Mouse (Mus musculus) heart, embryonic 12.5 days (tissue): ENCODE results near the gene Txndc16. TPM values are rescaled to one million over a fixed set of nuclear protein-coding genes. Genes with fewer than 3 reads are reported as not detected.

Experiments used
- ATAC-seq: fragments of 200-750 bp; cut with Nextera tagmentation; 2 replicates; pipeline ENCODE4 v1.8.0; 2017; ENCODE audit warnings: moderate TSS enrichment, moderate library complexity; ENCODE audit not compliant: insufficient number of reproducible peaks, low FRiP score
- H3K27ac ChIP-seq: fragments of 300-500 bp; sonication (generic); 2 replicates; pipeline ENCODE4 v1.5.1; 2016; ENCODE audit warnings: mild to moderate bottlenecking, moderate library complexity; ENCODE audit not compliant: poor library complexity, severe bottlenecking
- H3K27me3 ChIP-seq: fragments of 300-500 bp; sonication (generic); replicated peaks from 2 replicates; pipeline ENCODE4 v1.6.1; 2016; ENCODE audit warnings: mild to moderate bottlenecking, moderate library complexity
- H3K36me3 ChIP-seq: fragments of 300-500 bp; sonication (generic); 2 replicates; pipeline ENCODE4 v1.6.1; 2016; ENCODE audit warnings: mild to moderate bottlenecking, moderate library complexity
- H3K4me1 ChIP-seq: fragments of 300-500 bp; sonication (generic); replicated peaks from 2 replicates; pipeline ENCODE4 v1.6.1; 2016; ENCODE audit warnings: mild to moderate bottlenecking
- H3K4me2 ChIP-seq: fragments of 300-500 bp; sonication (generic); 2 replicates; pipeline ENCODE4 v1.6.1; 2016; ENCODE audit warnings: mild to moderate bottlenecking, moderate library complexity
- H3K4me3 ChIP-seq: fragments of 300-500 bp; sonication (generic); 2 replicates; pipeline ENCODE4 v1.5.1; 2016; ENCODE audit warnings: mild to moderate bottlenecking
- H3K9ac ChIP-seq: fragments of 300-500 bp; sonication (generic); 2 replicates; pipeline ENCODE4 v1.6.1; 2016; ENCODE audit warnings: mild to moderate bottlenecking, moderate library complexity
- H3K9me3 ChIP-seq: fragments of 300-500 bp; sonication (generic); replicated peaks from 2 replicates; pipeline ENCODE4 v1.6.1; 2016; ENCODE audit warnings: mild to moderate bottlenecking, moderate library complexity
- WGBS: fragments of 180-500 bp; shearing (Covaris S2); methylation state at CpG from one replicate; pipeline ENCODE4 v1.1.7; 2016; 5-methylcytosine and 5-hydroxymethylcytosine counted together
- polyA plus RNA-seq: library from polyadenylated mRNA; unstranded; fragments of >200 nt; fragmentation: Nextera tagmentation; extraction: Ambion mirVana; gene quantifications from 2 replicates; pipeline ENCODE4 v1.2.1, GENCODE M21; 2016

Gene Txndc16
- 13.9 and 15.3 TPM in 2 replicates for polyA plus RNA-seq

DNA sequence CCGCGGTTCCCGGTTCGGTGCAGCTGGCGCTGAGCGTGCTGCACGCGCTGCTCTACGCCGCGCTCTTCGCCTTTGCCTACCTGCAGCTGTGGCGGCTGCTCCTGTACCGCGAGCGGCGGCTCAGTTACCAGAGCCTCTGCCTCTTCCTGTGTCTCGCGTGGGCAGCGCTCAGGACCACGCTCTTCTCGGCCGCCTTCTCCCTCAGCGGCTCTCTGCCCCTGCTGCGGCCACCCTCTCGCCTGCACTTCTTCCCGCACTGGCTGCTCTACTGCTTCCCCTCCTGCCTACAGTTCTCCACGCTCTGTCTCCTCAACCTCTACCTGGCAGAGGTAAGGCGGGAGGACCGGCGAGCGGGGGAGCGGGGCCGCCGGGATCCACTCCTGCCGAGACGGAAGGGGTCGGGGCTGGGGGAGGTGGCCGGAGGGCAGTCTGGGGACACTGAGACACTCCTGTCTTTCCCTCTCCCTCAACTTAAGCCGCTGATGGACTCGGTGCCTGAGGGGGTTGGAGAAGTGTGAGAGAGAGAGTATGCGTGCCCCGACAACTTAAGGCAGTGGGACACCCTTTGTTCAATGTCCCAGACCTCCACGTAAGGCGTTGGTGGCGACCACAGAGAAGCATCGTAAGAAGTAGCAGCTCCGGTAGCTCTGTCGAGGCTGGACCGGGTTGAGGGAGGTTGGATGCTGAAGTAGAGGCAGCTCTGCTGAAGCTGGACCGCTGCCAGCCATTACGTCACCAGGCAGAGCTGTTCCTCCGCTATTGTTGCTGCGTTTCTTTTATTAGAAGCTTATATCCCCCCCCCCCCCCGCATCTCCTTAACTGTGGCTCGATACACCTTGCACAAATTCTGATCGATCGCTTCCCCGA lies at the start of gene Txndc16:
Gene Txndc16, minus strand, starts transcription at position 239 of the 867 bp plus-strand sequence.
- ATAC-seq = peak; percentile 47
- peak within 1 kb of the TSS; percentile 97 for H3K4me2 ChIP-seq
- peak within 1 kb of the TSS; percentile 78 for H3K4me3 ChIP-seq
- no peaks in the 10 kb centered on the region for H3K9me3 ChIP-seq
- no peaks in the 10 kb centered on the region for H3K27me3 ChIP-seq
- under 1% methylated on average over 59 of the region's 59 CpGs for WGBS
- H3K9ac ChIP-seq = peak within 1 kb of the TSS; percentile 88
- peak within 1 kb of the TSS; percentile 92 for H3K27ac ChIP-seq
- H3K36me3 ChIP-seq = no peaks in the 10 kb centered on the region
- no peaks in the 10 kb centered on the region for H3K4me1 ChIP-seq

DNA sequence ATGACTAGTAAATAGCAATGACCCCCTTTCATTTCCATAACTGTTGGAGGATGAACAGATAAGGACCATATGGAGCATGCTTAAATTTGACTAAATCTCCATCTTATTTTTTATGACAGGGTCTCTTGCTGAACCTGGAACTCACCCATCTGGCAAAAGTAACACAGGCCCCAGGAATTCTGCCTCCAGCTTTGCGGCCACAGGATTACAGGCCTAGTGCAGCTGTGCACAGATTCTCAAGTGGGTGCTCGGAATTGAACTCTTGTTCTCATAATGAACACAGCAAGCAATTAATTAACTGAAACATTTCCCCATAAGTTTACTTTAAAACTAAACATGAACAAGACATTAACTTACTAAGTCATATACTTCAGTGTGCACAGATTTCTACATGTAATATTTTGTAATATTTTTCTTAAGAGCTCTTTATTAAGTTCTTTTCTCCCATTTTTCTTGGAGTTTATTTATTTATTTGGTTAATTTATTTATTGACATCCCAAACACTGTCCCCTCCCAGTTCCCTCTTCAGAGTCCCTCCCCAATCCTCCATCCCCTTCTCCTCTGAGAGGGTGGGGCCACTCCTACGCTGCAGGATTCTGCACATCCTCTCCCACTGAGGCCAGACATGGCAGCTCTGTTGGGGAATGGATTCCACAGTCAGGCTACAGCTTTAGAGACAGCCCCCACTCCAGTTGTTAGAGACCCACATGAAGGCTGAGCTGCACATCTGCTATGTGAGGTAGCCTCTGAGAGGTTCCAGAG lies 43.9 kb upstream of the Txndc16 start:
- no peaks in the 10 kb centered on the region for H3K9me3 ChIP-seq
- H3K36me3 ChIP-seq = peaks cover 6% of the 10 kb centered on the region
- H3K4me2 ChIP-seq = no peak overlapping the region
- WGBS = 77% methylated on average over 3 of the region's 3 CpGs
- H3K27ac ChIP-seq = no peak overlapping the region
- H3K4me1 ChIP-seq = no peaks in the 10 kb centered on the region
- no peak overlapping the region for H3K9ac ChIP-seq
- no peak overlapping the region for H3K4me3 ChIP-seq
- no peaks in the 10 kb centered on the region for H3K27me3 ChIP-seq
- ATAC-seq = no peak

DNA sequence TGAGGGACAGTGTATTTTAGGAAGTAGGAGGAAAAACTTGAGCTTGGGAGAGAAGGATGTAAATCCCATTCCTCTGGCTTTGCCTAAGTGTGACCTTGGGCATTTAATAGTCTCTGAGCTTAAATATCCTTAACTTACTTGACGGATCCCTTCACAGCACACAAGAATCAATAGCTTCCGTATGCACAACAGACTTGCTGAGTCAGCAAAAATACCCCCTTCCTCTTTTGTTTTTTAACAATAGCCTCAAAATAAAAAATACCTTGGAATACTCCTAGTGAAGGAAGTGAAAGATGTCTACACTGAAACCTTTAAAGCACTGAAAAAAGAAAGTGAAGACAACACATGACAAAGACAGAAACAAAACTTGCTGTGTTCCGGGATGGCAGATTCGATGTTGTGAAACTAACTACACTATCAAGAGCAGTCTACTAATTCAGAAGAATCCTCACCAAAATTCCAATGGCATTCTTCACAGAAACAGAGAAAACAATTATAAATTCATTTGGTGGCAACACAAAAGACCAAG lies 31.5 kb upstream of the Txndc16 start:
- Histone ChIP-seq H3K9ac (no peak overlapping the region), H3K4me1 (no peaks in the 10 kb centered on the region), H3K27ac (no peak overlapping the region), H3K9me3 (no peaks in the 10 kb centered on the region), H3K27me3 (no peaks in the 10 kb centered on the region), H3K36me3 (peaks cover 5% of the 10 kb centered on the region; the same call in 1 of the 2 replicates), H3K4me2 (no peak overlapping the region), H3K4me3 (no peak overlapping the region)
- 85% methylated on average over 4 of the region's 4 CpGs for WGBS
- ATAC-seq = no peak

DNA sequence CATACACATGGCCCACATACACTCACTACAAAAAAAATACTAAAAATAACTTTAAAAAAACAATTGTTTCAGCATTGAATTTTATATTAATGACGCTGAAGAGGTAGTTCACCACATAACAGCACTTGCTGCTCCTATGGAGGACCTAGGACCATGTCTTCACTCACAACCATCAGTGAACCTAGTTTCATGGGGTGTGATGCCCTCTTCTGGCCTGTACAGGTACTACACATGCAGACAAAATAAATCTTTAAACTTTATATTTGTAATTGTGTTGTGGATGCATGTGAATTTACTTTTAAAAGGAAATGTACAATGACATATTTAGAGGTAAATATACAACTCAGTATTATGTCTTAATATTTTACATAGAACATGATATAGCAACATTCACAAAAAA lies 21.5 kb upstream of the Txndc16 start:
- 43% methylated on average over 1 of the region's 1 CpGs for WGBS
- H3K36me3 ChIP-seq = peaks cover 1% of the 10 kb centered on the region; the same call in 1 of the 2 replicates
- no peak overlapping the region for H3K27ac ChIP-seq
- no peaks in the 10 kb centered on the region for H3K4me1 ChIP-seq
- H3K27me3 ChIP-seq = no peaks in the 10 kb centered on the region
- H3K4me2 ChIP-seq = no peak overlapping the region
- no peaks in the 10 kb centered on the region for H3K9me3 ChIP-seq
- ATAC-seq = no peak
- H3K9ac ChIP-seq = no peak overlapping the region
- H3K4me3 ChIP-seq = no peak overlapping the region

DNA sequence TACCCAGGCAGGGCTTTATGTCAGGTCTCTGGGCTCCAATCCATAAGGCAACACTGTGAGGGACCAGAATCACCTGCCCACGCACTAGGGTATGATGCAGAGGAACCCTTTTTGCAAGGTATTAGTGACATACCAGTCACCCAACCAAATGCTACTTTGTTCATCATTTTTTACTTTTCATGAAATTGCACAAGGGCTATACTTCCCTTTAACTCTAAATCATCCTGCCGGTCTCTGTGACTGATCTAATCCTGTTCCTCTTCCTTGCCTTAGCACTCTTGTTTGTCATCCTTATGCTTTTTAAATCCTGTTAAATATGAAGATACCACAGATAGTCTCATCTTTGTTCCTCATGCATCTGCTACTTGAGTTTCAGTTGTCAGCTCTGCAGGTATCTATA lies 18.9 kb upstream of the Txndc16 start:
- WGBS = 72% methylated on average over 2 of the region's 2 CpGs

DNA sequence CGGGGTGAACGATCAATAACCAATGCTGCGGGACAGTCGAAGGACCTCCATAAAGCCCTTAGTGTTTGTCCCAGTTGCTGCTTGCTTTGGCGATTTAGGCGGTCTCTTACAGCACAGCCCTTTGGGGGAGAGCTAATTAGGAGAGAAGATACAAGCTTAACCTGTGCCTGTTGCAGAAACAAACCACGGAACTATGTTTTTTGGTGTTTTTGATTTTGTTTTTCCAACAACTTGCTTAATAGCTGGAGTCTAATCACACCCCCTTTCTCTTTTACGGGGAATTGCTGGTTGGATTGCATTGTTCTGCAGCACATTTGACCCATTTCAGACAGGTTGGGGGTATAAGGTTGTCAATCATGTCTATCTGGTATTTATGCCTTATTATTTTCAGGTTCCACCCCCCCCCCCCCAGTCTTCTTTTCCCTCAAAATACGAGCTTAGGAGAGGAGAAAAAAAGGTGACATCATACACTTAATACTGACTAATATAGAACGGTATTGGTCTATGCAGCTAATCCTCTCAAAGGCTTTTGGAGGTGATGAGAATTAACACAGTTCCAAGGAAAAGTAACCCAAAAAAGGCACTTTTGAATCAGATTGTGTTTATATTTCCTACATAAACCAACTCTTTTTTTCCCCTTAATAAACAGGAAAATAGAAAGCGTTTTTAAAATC lies 966 bp upstream of the Txndc16 start:
- Histone ChIP-seq H3K27me3 (no peaks in the 10 kb centered on the region), H3K9me3 (no peaks in the 10 kb centered on the region), H3K36me3 (no peaks in the 10 kb centered on the region), H3K4me1 (no peaks in the 10 kb centered on the region), H3K9ac (peak overlapping the region; percentile 88), H3K27ac (peak overlapping the region; percentile 92; the same call in 1 of the 2 replicates), H3K4me3 (peak overlapping the region; percentile 78), H3K4me2 (peak overlapping the region; percentile 97)
- ATAC-seq = no peak
- 11% methylated on average over 11 of the region's 11 CpGs for WGBS

More for the DNA sequence above, 18.9 kb upstream of the Txndc16 start:
- Histone ChIP-seq H3K9me3 (no peaks in the 10 kb centered on the region), H3K4me3 (no peak overlapping the region), H3K4me2 (no peak overlapping the region), H3K9ac (no peak overlapping the region), H3K4me1 (no peaks in the 10 kb centered on the region), H3K36me3 (no peaks in the 10 kb centered on the region), H3K27me3 (no peaks in the 10 kb centered on the region), H3K27ac (no peak overlapping the region)
- ATAC-seq = no peak

DNA sequence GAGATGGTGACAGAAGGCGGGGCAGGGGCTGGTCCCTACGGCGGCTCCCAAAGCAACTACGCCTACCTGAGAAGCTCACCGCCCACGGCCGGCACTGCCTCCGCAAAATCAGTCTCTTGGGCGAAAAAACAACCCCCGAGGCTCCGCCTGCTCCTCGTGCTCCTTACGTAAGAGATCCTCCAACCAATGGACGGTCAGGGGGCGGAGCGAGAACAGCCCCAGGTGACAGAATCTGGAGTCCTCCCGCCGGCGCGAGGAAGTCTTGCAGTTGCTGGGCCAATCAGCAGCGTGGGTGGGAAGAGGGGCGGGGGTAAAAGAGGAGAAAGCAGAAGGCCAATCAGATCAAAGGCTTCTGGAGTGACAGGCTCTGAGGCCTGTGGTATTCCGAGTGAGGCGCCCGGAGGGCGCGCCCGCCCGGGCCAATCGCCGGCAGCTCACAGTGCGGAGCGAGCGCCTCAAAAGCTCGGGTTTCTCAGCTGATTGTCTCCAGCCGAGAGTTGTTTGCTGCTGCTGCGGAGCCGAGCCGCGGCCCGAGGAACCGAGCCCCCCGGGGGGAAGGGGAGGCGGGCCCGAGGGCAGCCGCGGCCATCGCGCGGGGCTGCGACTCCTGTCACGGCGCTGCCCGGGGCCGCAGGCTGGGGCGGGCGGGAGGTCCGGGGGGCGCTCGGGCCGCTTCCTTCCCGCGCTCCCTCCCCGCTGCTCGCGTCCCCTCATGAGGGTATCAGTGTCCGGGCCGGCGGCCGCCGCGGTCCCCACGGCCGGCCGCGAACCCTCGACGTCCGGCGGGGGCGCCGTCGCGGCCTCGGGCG lies 643 bp downstream of the Txndc16 start, which contains the start of gene Gpr137c:
Gene Gpr137c, plus strand, starts transcription at position 437 of the 809 bp plus-strand sequence.
- H3K27me3 ChIP-seq = no peaks in the 10 kb centered on the region
- H3K27ac ChIP-seq = peak within 1 kb of the TSS; percentile 92
- no peaks in the 10 kb centered on the region for H3K9me3 ChIP-seq
- peak; percentile 98 for ATAC-seq
- H3K36me3 ChIP-seq = no peaks in the 10 kb centered on the region
- peak within 1 kb of the TSS; percentile 88 for H3K9ac ChIP-seq
- WGBS = under 1% methylated on average over 71 of the region's 86 CpGs
- peak within 1 kb of the TSS; percentile 97 for H3K4me2 ChIP-seq
- no peaks in the 10 kb centered on the region for H3K4me1 ChIP-seq
- H3K4me3 ChIP-seq = peak within 1 kb of the TSS; percentile 78

DNA sequence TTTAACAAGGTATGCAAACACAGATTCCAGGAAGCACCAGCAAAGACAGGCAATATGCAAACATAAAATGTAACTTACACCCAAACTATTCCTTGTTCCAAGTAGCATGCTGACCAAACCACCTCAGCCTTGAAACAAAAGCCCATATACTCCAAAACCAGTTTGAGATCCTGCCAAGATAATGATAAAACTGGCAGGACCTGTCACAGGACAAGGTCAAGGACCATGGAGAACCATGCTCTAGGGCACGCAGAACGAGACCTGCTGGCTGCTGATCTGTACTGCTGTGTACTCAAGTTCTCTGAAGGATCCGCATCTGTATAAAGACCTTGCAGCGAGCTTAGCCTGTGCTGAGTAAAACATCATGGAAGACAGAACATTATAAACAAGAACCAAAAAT lies 2.4 kb downstream of the Txndc16 start:
- Histone ChIP-seq H3K27me3 (no peaks in the 10 kb centered on the region), H3K4me3 (no peak overlapping the region), H3K27ac (no peak overlapping the region), H3K36me3 (0 out of 2 replicates have a peak, but pooled peaks cover 3% of the 10 kb centered on the region), H3K9me3 (no peaks in the 10 kb centered on the region), H3K4me2 (no peak overlapping the region), H3K4me1 (no peaks in the 10 kb centered on the region), H3K9ac (no peak overlapping the region)
- ATAC-seq = no peak
- 86% methylated on average over 4 of the region's 4 CpGs for WGBS

DNA sequence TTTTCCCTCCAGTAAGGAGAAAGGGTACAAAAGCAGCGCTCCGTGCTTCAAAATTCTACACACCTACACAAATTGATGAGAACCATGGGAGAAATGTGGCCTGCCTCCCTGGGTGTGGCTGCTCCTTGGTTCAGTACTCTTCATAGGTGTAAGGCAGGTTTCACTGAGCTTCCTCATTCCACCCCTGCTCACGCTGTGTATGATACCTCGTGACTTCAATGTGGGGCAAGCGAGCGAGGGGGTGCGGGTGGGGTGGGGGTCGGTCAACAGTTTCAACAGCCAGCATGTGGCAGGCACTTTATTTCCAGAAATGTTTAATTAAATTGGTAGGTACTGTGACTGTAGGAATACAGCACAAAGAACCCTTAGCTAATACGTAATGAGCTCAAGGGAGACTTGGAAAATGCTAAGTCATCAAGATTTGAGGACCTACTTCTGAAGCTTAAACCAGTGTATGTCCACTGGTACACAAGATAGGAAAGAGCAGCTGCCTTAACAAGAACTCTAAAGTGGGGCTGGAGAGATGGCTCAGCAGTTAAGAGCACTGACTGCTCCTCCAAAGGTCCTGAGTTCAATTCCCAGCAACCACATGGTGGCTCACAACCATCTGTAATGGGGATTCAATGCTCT lies 3.3 kb downstream of the Txndc16 start:
- 91% methylated on average over 9 of the region's 9 CpGs for WGBS
- no peak overlapping the region for H3K4me3 ChIP-seq
- no peaks in the 10 kb centered on the region for H3K4me1 ChIP-seq
- H3K36me3 ChIP-seq = 0 out of 2 replicates have a peak, but pooled peaks cover 3% of the 10 kb centered on the region
- H3K9ac ChIP-seq = no peak overlapping the region
- ATAC-seq = no peak
- H3K9me3 ChIP-seq = no peaks in the 10 kb centered on the region
- no peak overlapping the region for H3K4me2 ChIP-seq
- H3K27me3 ChIP-seq = no peaks in the 10 kb centered on the region
- no peak overlapping the region for H3K27ac ChIP-seq

DNA sequence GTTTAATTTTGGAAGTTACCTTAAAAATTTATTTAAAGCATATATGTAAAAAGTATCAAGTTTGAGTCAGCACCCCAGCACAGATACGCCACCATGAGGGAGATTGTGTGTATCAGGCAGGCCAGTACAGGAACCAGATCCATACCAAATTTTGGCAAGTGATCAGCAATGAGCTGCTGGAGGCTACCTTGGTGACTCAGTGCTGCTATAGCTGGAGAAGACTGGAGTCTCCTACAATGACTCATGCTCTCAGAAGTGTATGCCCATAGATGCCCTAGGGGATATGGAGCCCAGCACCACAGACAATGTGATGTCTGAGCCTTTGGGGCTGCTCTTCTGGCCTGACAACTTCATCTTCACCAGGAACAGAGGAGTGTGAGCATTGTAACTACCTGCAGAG lies 8.7 kb downstream of the Txndc16 start:
- peaks cover 3% of the 10 kb centered on the region; the same call in 1 of the 2 replicates for H3K36me3 ChIP-seq
- H3K4me3 ChIP-seq = no peak overlapping the region
- H3K27me3 ChIP-seq = no peaks in the 10 kb centered on the region
- WGBS = 81% methylated on average over 1 of the region's 1 CpGs
- H3K9ac ChIP-seq = no peak overlapping the region
- no peak overlapping the region for H3K27ac ChIP-seq
- ATAC-seq = no peak
- no peaks in the 10 kb centered on the region for H3K9me3 ChIP-seq
- H3K4me2 ChIP-seq = no peak overlapping the region
- no peaks in the 10 kb centered on the region for H3K4me1 ChIP-seq
